Mouse (Mus musculus) R1 (cell line): ENCODE measurements at regions not wholly inside any gene's neighbourhood (a gene's known extent, or its start where the extent isn't known, plus 50 kb on each side); places are given as distances from the start of the nearest gene placed in this dataset.
"Not testable (repeated sequence)": the region's sequence is repeated elsewhere in the genome, so short reads cannot be mapped to it uniquely, and the experiment has no call there.

Experiments used
- DNase-seq: peaks from one replicate; pipeline ENCODE4 v3.0.0-alpha.2; 2018; ENCODE audit warnings: low read depth, low spot score

GRCm38 (mm10) chr10:57000892-57001722 is 485.1 kb upstream of the Hsf2 start:
- DNase-seq: peak; percentile 66

- DNase-seq: no peak
Measured at GRCm38 (mm10) chr10:57001723-57002110, 484.5 kb upstream of the Hsf2 start.

- no peak for DNase-seq
Measured at GRCm38 (mm10) chr10:57037641-57038040, 448.5 kb upstream of the Hsf2 start.

DNA sequence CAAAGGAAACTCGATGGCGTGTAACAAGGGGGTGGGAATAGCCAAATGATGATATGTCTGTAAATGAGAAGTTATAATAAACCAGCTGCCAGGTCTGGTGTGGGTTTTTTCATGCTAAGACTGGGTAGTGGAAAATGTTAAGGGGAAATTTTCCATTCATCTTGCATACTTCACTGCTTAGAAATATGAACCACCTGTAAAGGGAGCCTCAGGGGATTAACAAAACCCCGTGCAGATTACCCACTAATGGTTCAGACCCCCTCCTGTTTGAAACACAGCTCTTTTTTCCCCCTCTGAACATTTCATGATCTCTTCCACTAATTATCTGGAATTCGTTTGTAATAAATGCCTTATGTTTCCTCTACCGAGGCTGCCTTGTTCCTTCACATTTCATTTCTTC is 446.0 kb upstream of the Hsf2 start:
- DNase-seq: no peak

- DNase-seq: no peak
Measured at GRCm38 (mm10) chr10:57046021-57046420, 440.2 kb upstream of the Hsf2 start.

GRCm38 (mm10) chr10:57046891-57047290 is 439.3 kb upstream of the Hsf2 start:
- no peak for DNase-seq

DNA sequence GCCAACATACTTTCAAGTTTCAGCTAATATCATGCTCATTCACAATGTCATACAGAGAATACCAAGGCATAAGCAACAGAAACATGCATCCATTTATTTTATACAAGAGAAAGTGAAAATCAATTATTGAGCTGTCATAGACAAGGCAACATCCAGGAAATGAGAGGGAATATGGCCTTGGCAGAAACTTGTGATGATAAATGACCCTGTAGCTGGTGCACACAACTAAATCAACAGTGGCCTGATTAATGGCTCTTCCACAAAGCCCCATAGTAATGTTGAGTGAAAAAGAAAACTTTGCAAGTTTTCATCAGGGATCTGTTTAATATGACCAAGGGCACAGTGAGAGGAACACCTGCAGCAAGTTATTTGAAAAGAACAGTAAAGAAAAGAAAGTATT is 438.5 kb upstream of the Hsf2 start:
- DNase-seq: no peak

- DNase-seq: not testable (repeated sequence)
Measured at GRCm38 (mm10) chr10:57053375-57053774, 432.8 kb upstream of the Hsf2 start.

DNA sequence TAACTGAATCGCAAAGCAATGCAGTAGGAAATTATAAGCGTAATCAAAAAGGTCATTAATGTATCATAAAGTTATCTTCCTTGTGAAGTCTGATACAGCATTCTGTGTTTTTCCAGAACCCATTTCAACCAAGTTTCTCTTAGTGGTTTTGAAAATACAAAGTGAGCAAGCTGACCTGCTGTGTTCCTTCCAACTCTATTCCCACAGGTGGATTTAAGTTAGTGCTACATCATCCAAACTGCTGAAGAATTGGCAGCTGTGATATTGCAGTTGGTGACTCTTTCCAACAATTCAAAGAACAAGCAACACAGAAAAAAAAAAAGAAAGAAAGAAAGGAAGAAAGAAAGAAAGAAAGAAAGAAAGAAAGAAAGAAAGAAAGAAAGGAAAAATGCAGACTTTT is 396.1 kb upstream of the Hsf2 start:
- no peak for DNase-seq

- DNase-seq: no peak
Measured at GRCm38 (mm10) chr10:57095920-57096319, 390.3 kb upstream of the Hsf2 start.

DNA sequence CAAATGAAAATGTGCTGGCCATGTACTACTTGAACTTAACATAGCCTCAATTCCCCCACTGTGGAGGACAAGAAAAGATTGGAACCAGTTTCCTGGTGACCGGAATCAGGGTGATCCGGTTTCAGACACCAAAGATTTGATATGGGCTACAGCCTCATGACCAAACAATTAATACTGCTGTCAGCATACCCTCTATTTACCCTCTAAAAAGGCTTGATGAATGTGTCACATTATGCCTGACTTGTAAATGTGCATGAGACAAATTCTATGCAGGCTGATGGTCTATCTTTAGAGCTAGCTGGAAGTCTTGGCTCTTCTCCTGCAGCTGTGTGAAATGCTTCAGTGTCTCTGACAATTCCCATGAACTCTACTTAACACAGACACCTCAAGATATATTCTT is 372.8 kb upstream of the Hsf2 start:
- DNase-seq: no peak

GRCm38 (mm10) chr10:57114696-57115271 is 371.4 kb upstream of the Hsf2 start:
- DNase-seq: no peak

- DNase-seq: no peak
Measured at GRCm38 (mm10) chr10:57121514-57121913, 364.7 kb upstream of the Hsf2 start.

GRCm38 (mm10) chr10:57127185-57127584 is 359.0 kb upstream of the Hsf2 start:
- DNase-seq: no peak

GRCm38 (mm10) chr10:57156426-57156825 is 329.8 kb upstream of the Hsf2 start:
- no peak for DNase-seq

DNA sequence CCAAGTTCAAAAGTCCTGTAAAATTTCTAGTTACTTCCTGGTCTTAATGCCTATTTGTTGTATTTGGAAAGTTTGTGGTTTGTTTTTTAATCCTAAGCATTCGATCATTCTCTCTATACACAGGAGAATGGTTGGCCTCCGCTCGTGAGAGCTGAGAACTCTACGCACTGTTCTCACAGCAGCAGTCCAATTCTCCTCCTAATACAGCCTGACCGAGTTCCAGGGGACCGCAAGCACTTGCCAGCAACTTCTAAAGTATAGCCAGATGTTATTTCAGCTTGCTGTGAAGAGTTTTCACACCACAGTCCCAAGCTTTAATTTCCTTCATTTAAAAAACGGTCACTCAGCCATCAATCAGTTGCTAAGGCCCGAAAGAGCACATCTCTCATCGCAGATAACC is 329.3 kb upstream of the Hsf2 start:
- no peak for DNase-seq

- no peak for DNase-seq
Measured at GRCm38 (mm10) chr10:57160546-57160945, 325.6 kb upstream of the Hsf2 start.

- no peak for DNase-seq
Measured at GRCm38 (mm10) chr10:57163359-57163758, 322.8 kb upstream of the Hsf2 start.

DNA sequence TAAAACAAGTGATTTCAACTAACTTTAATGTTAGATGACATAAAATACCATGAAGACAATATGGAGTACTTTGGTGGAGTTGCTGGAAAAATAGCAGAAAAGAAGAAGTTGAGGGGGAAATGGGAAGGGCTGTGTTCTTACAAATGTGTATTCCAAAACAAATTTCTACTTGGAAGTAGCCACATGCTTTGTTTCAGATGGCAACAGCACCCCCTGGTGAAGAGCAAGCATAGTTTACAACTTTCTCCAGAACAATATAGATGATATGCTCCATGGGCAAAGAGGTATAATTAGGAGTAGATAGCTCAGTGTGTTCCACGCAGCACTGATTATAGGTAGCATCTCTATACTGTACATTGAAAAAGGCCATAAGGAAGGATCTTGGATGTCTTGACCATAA is 302.6 kb upstream of the Hsf2 start:
- peak; percentile 30 for DNase-seq

DNA sequence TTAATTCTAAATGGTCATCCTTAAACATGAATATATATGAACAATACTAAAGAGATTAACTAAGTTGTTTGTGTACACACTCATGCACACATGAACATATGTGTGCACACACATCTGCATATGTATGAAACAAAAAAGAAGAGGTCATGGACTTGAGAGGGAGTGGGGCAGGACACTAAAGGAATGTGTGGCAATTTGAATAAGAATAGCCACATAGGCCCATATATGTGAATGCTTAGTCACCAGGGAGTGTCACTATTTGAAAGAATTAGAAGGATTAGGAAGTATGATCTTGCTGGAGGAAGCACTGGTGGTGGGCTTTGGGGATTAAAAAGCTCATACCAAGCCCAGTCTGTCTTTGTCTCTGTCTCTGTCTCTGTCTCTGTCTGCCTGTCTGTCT is 275.5 kb upstream of the Hsf2 start:
- peak; percentile 74 for DNase-seq

- DNase-seq: no peak
Measured at GRCm38 (mm10) chr10:57231117-57231516, 255.1 kb upstream of the Hsf2 start.

DNA sequence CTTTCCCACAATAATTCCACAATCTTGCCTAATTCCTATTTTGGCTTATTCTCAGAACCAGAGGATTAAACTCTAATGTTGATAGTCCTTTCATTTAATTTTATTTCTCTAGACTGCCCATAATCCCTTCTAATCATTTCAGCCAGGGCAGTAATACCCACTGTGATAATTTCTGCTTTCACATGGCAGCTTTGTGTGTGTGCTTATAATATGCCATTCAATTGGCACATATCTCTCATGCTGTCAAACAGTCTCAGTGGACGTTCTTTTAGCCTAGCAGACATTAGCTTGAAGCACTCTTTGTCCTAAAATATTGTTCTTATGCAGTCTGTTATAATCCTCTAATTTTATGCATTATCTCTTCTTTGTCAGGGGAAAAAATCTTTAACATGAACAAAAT is 205.0 kb upstream of the Hsf2 start:
- DNase-seq: no peak

GRCm38 (mm10) chr10:57282896-57283295 is 203.3 kb upstream of the Hsf2 start:
- DNase-seq: no peak
